Mouse (Mus musculus) thymus, adult 2 months (tissue): ENCODE data around the gene Lgi4.

Experiments used
- CTCF ChIP-seq: fragments of 200-500 bp; IDR thresholded peaks from 2 replicates; pipeline ENCODE4 v1.5.1; 2012; ENCODE audit warnings: mild to moderate bottlenecking, control low read depth, low read length, moderate library complexity, borderline replicate concordance; ENCODE audit not compliant: control insufficient read depth, poor library complexity, insufficient read depth; ENCODE audit errors: extremely low read depth
- POLR2A ChIP-seq: fragments of 200-500 bp; IDR thresholded peaks from 2 replicates; pipeline ENCODE4 v1.6.1; 2012; ENCODE audit warnings: mild to moderate bottlenecking, low read length, control low read depth, moderate library complexity; ENCODE audit not compliant: control insufficient read depth, poor library complexity, insufficient read depth; ENCODE audit errors: extremely low read depth

DNA sequence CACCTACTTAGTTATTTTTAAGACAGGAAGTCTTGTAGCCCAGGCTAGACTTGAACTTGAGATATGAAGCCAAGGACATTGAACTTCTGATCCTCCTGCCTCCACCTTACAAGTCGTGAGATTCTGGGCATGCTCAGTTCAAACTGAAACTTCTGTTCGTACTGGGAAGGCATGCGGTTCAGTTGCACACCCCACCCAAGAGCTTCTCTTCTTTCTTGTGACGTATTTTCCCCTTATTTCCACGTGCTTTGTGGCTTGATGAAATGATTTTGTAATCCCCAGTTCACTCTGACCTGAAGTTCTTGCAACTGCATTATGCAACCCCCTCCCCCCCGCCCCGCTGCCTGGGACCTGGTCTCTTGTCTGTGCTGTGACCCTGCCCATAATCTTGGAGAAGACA is 27.4 kb upstream of the Lgi4 start:
- TF ChIP-seq CTCF, result no peak
- no peak for TF ChIP-seq POLR2A
